Mouse (Mus musculus): ENCODE measurements around the gene Sumo3.

GRCm38 (mm10) chr10:77587091-77587775, 18.7 kb upstream of the Sumo3 start:
- no peak for TF ChIP-seq CTCF (IDR thresholded peaks at IDR 0.05; ENCODE audit: borderline replicate concordance, insufficient read depth, low read depth, low read length)
- TF ChIP-seq POLR2A (IDR thresholded peaks at IDR 0.05; ENCODE audit: borderline replicate concordance, insufficient read depth, low read length), result no peak

Measured in cerebellum, adult 2 months (tissue).